Mouse (Mus musculus): ENCODE data around the gene Arsb. TPM values are rescaled to one million over a fixed set of nuclear protein-coding genes. Genes with fewer than 3 reads are reported as not detected.

Arsb gene
- polyA plus RNA-seq, 1 experiment from 2014 or later = 11.9 TPM

GRCm38 (mm10) chr13:93930561-93931340 lies 159.3 kb downstream of the Arsb start:
- Histone ChIP-seq H3K9me3 (replicated peaks; ENCODE audit: low read length) (no peaks in the 10 kb centered on the region), H3K27ac (no peak overlapping the region), H3K4me1 (replicated peaks; ENCODE audit: insufficient read depth, low read length) (no peaks in the 10 kb centered on the region), H3K4me2 (ENCODE audit: low read length) (no peak overlapping the region), H3K9ac (ENCODE audit: low read depth, low read length) (no peak overlapping the region), H3K4me3 (replicated peaks; ENCODE audit: low read depth, low read length) (no peak overlapping the region), H3K36me3 (ENCODE audit: insufficient read depth, low read length) (no peaks in the 10 kb centered on the region), H3K27me3 (ENCODE audit: insufficient read depth, low read length) (no peaks in the 10 kb centered on the region)
- WGBS = 51% methylated on average over 7 of the region's 7 CpGs
- no peak for DNase-seq (ENCODE audit: low spot score)
- peak; percentile 63; the same call in 1 of the 2 replicates for ATAC-seq (replicated peaks; ENCODE audit: low FRiP score, low read depth)
- TF ChIP-seq CTCF (IDR thresholded peaks at IDR 0.05; ENCODE audit: low read depth) = no peak

- 70% methylated on average over 6 of the region's 6 CpGs for WGBS
- Histone ChIP-seq H3K4me2 (ENCODE audit: low read length) (no peak overlapping the region), H3K9ac (ENCODE audit: low read depth, low read length) (no peak overlapping the region), H3K4me3 (replicated peaks; ENCODE audit: low read depth, low read length) (no peak overlapping the region), H3K27me3 (ENCODE audit: insufficient read depth, low read length) (no peaks in the 10 kb centered on the region), H3K9me3 (replicated peaks; ENCODE audit: low read length) (no peaks in the 10 kb centered on the region), H3K27ac (no peak overlapping the region), H3K36me3 (ENCODE audit: insufficient read depth, low read length) (no peaks in the 10 kb centered on the region), H3K4me1 (replicated peaks; ENCODE audit: insufficient read depth, low read length) (peaks cover 7% of the 10 kb centered on the region; the same call in 1 of the 2 replicates)
- DNase-seq (ENCODE audit: low spot score) = no peak
- no peak for TF ChIP-seq CTCF (IDR thresholded peaks at IDR 0.05; ENCODE audit: low read depth)
- ATAC-seq (replicated peaks; ENCODE audit: low FRiP score, low read depth) = no peak
Observed at GRCm38 (mm10) chr13:93936455-93936854, 165.0 kb downstream of the Arsb start.

GRCm38 (mm10) chr13:93938118-93938517 lies 166.7 kb downstream of the Arsb start:
- WGBS = 28% methylated on average over 2 of the region's 2 CpGs
- no peak for TF ChIP-seq CTCF (IDR thresholded peaks at IDR 0.05; ENCODE audit: low read depth)
- H3K36me3 ChIP-seq (ENCODE audit: insufficient read depth, low read length) = no peaks in the 10 kb centered on the region
- no peaks in the 10 kb centered on the region for H3K27me3 ChIP-seq (ENCODE audit: insufficient read depth, low read length)
- ATAC-seq (replicated peaks; ENCODE audit: low FRiP score, low read depth) (no peak), DNase-seq (ENCODE audit: low spot score) (no peak)
- no peak overlapping the region for H3K27ac ChIP-seq
- H3K4me3 ChIP-seq (replicated peaks; ENCODE audit: low read depth, low read length) = no peak overlapping the region
- H3K4me1 ChIP-seq (replicated peaks; ENCODE audit: insufficient read depth, low read length) = peaks cover 7% of the 10 kb centered on the region; the same call in 1 of the 2 replicates
- H3K9me3 ChIP-seq (replicated peaks; ENCODE audit: low read length) = no peaks in the 10 kb centered on the region
- H3K4me2 ChIP-seq (ENCODE audit: low read length) = no peak overlapping the region
- H3K9ac ChIP-seq (ENCODE audit: low read depth, low read length) = no peak overlapping the region

- no peaks in the 10 kb centered on the region for H3K27me3 ChIP-seq (ENCODE audit: insufficient read depth, low read length)
- no peak overlapping the region for H3K4me2 ChIP-seq (ENCODE audit: low read length)
- no peaks in the 10 kb centered on the region for H3K36me3 ChIP-seq (ENCODE audit: insufficient read depth, low read length)
- WGBS = 43% methylated on average over 6 of the region's 6 CpGs
- no peaks in the 10 kb centered on the region for H3K9me3 ChIP-seq (replicated peaks; ENCODE audit: low read length)
- peak; percentile 76 for DNase-seq (ENCODE audit: low spot score)
- peak overlapping the region; percentile 76; the same call in 1 of the 2 replicates for H3K27ac ChIP-seq
- peaks cover 7% of the 10 kb centered on the region; the same call in 1 of the 2 replicates for H3K4me1 ChIP-seq (replicated peaks; ENCODE audit: insufficient read depth, low read length)
- no peak overlapping the region for H3K9ac ChIP-seq (ENCODE audit: low read depth, low read length)
- ATAC-seq (replicated peaks; ENCODE audit: low FRiP score, low read depth) = peak; percentile 33; the same call in 1 of the 2 replicates
- no peak for TF ChIP-seq CTCF (IDR thresholded peaks at IDR 0.05; ENCODE audit: low read depth)
- H3K4me3 ChIP-seq (replicated peaks; ENCODE audit: low read depth, low read length) = no peak overlapping the region
Observed at GRCm38 (mm10) chr13:93939363-93940127, 168.1 kb downstream of the Arsb start.

GRCm38 (mm10) chr13:93940742-93941531 lies 169.5 kb downstream of the Arsb start:
- Histone ChIP-seq H3K9ac (ENCODE audit: low read depth, low read length) (no peak overlapping the region), H3K9me3 (replicated peaks; ENCODE audit: low read length) (no peaks in the 10 kb centered on the region), H3K36me3 (ENCODE audit: insufficient read depth, low read length) (no peaks in the 10 kb centered on the region), H3K27me3 (ENCODE audit: insufficient read depth, low read length) (no peaks in the 10 kb centered on the region), H3K4me3 (replicated peaks; ENCODE audit: low read depth, low read length) (no peak overlapping the region), H3K4me2 (ENCODE audit: low read length) (no peak overlapping the region), H3K27ac (peak overlapping the region; percentile 76), H3K4me1 (replicated peaks; ENCODE audit: insufficient read depth, low read length) (peaks cover 7% of the 10 kb centered on the region; the same call in 1 of the 2 replicates)
- DNase-seq (ENCODE audit: low spot score) = peak; percentile 89
- WGBS = 46% methylated on average over 7 of the region's 7 CpGs
- no peak for TF ChIP-seq CTCF (IDR thresholded peaks at IDR 0.05; ENCODE audit: low read depth)
- peak; percentile 58 for ATAC-seq (replicated peaks; ENCODE audit: low FRiP score, low read depth)

GRCm38 (mm10) chr13:93950996-93951395 lies 179.6 kb downstream of the Arsb start:
- WGBS = 11% methylated on average over 9 of the region's 9 CpGs
- TF ChIP-seq CTCF (IDR thresholded peaks at IDR 0.05; ENCODE audit: low read depth) = no peak
- Histone ChIP-seq H3K36me3 (ENCODE audit: insufficient read depth, low read length) (no peaks in the 10 kb centered on the region), H3K9me3 (replicated peaks; ENCODE audit: low read length) (no peaks in the 10 kb centered on the region), H3K9ac (ENCODE audit: low read depth, low read length) (no peak overlapping the region), H3K27ac (no peak overlapping the region), H3K27me3 (ENCODE audit: insufficient read depth, low read length) (no peaks in the 10 kb centered on the region), H3K4me1 (replicated peaks; ENCODE audit: insufficient read depth, low read length) (peaks cover 7% of the 10 kb centered on the region; the same call in 1 of the 2 replicates), H3K4me2 (ENCODE audit: low read length) (no peak overlapping the region), H3K4me3 (replicated peaks; ENCODE audit: low read depth, low read length) (no peak overlapping the region)
- ATAC-seq (replicated peaks; ENCODE audit: low FRiP score, low read depth) (no peak), DNase-seq (ENCODE audit: low spot score) (peak; percentile 66)

All from kidney, postnatal 0 days (tissue).